Mouse (Mus musculus) lung, embryonic 16.5 days (tissue): ENCODE results near the gene Mapk3. TPM values are rescaled to one million over a fixed set of nuclear protein-coding genes. Genes with fewer than 3 reads are reported as not detected.
"Not testable (repeated sequence)": the region's sequence is repeated elsewhere in the genome, so short reads cannot be mapped to it uniquely, and the experiment has no call there.

Source experiments
- ATAC-seq: fragments of 200-750 bp; cut with Nextera tagmentation; 2 replicates; pipeline ENCODE4 v1.8.0; 2017; ENCODE audit warnings: low read depth, mild to moderate bottlenecking, moderate library complexity
- H3K27ac ChIP-seq: fragments of 300-500 bp; sonication (generic); 2 replicates; pipeline ENCODE4 v1.5.1; 2014; ENCODE audit warnings: mild to moderate bottlenecking, control low read depth, low read length
- H3K27me3 ChIP-seq: fragments of 300-500 bp; sonication (generic); 2 replicates; pipeline ENCODE4 v1.6.1; 2014; ENCODE audit warnings: low read depth, low read length, mixed read lengths; ENCODE audit not compliant: control insufficient read depth, insufficient read depth
- H3K36me3 ChIP-seq: fragments of 300-500 bp; sonication (generic); 2 replicates; pipeline ENCODE4 v1.6.1; 2014; ENCODE audit warnings: low read length; ENCODE audit not compliant: control insufficient read depth, insufficient read depth
- H3K4me1 ChIP-seq: fragments of 300-500 bp; sonication (generic); replicated peaks from 2 replicates; pipeline ENCODE4 v1.6.1; 2014; ENCODE audit warnings: low read length, mixed read lengths; ENCODE audit not compliant: control insufficient read depth, insufficient read depth
- H3K4me2 ChIP-seq: fragments of 300-500 bp; sonication (generic); 2 replicates; pipeline ENCODE4 v1.6.1; 2014; ENCODE audit warnings: low read depth, low read length, control low read depth
- H3K4me3 ChIP-seq: fragments of 300-500 bp; sonication (generic); 2 replicates; pipeline ENCODE4 v1.5.1; 2014; ENCODE audit warnings: mild to moderate bottlenecking, low read length, control low read depth
- H3K9ac ChIP-seq: fragments of 300-500 bp; sonication (generic); 2 replicates; pipeline ENCODE4 v1.6.1; 2014; ENCODE audit warnings: low read length, control low read depth
- H3K9me3 ChIP-seq: fragments of 300-500 bp; sonication (generic); 2 replicates; pipeline ENCODE4 v1.6.1; 2016; ENCODE audit warnings: low read length; ENCODE audit not compliant: control insufficient read depth
- WGBS: fragments of 180-500 bp; shearing (Covaris S2); extraction: QIAGEN DNeasy Blood & Tissue Kit; methylation state at CpG from one replicate; pipeline ENCODE4 v1.1.7; 2014; 5-methylcytosine and 5-hydroxymethylcytosine counted together
- polyA plus RNA-seq: library from polyadenylated mRNA; unstranded; fragments of >200 nt; fragmentation: Nextera tagmentation; extraction: Ambion mirVana; gene quantifications from 2 replicates; pipeline ENCODE4 v1.2.1, GENCODE M21; 2015

Mapk3 gene
- polyA plus RNA-seq, 1 experiment from 2014 or later, result 138 TPM

GRCm38 (mm10) chr7:126730256-126730789, 29.1 kb upstream of the Mapk3 start:
- not testable (repeated sequence) for H3K9ac ChIP-seq, H3K4me1 ChIP-seq, H3K4me2 ChIP-seq, H3K27me3 ChIP-seq, H3K9me3 ChIP-seq, H3K36me3 ChIP-seq, H3K4me3 ChIP-seq
- 51% methylated on average over 4 of the region's 4 CpGs for WGBS
- peak; percentile 91 for ATAC-seq
- H3K27ac ChIP-seq, result peak overlapping the region; percentile 23

GRCm38 (mm10) chr7:126736122-126736521, 23.3 kb upstream of the Mapk3 start:
- Histone ChIP-seq H3K9ac (no peak overlapping the region), H3K27ac (no peak overlapping the region), H3K27me3 (no peaks in the 10 kb centered on the region), H3K4me2 (no peak overlapping the region), H3K4me3 (no peak overlapping the region), H3K4me1 (no peaks in the 10 kb centered on the region), H3K36me3 (no peaks in the 10 kb centered on the region), H3K9me3 (no peaks in the 10 kb centered on the region)
- ATAC-seq, result no peak
- 64% methylated on average over 8 of the region's 8 CpGs for WGBS

GRCm38 (mm10) chr7:126739551-126739950, 19.9 kb upstream of the Mapk3 start:
- Histone ChIP-seq H3K9me3 (no peaks in the 10 kb centered on the region), H3K4me2 (no peak overlapping the region), H3K27ac (no peak overlapping the region), H3K4me3 (no peak overlapping the region), H3K9ac (no peak overlapping the region), H3K36me3 (no peaks in the 10 kb centered on the region), H3K27me3 (no peaks in the 10 kb centered on the region), H3K4me1 (no peaks in the 10 kb centered on the region)
- ATAC-seq, result peak; percentile 20; the same call in 1 of the 2 replicates
- 80% methylated on average over 17 of the region's 17 CpGs for WGBS

- WGBS, result 73% methylated on average over 13 of the region's 13 CpGs
- Histone ChIP-seq H3K4me3 (no peak overlapping the region), H3K27me3 (no peaks in the 10 kb centered on the region), H3K4me2 (no peak overlapping the region), H3K4me1 (no peaks in the 10 kb centered on the region), H3K27ac (no peak overlapping the region), H3K9me3 (no peaks in the 10 kb centered on the region), H3K36me3 (no peaks in the 10 kb centered on the region), H3K9ac (no peak overlapping the region)
- ATAC-seq, result peak; percentile 34; the same call in 1 of the 2 replicates
These were observed 19.2 kb upstream of the Mapk3 start for GRCm38 (mm10) chr7:126740132-126740735.

- Histone ChIP-seq H3K9ac (no peak overlapping the region), H3K9me3 (no peaks in the 10 kb centered on the region), H3K4me3 (no peak overlapping the region), H3K4me1 (no peaks in the 10 kb centered on the region), H3K4me2 (no peak overlapping the region), H3K36me3 (no peaks in the 10 kb centered on the region), H3K27ac (no peak overlapping the region), H3K27me3 (no peaks in the 10 kb centered on the region)
- 71% methylated on average over 5 of the region's 5 CpGs for WGBS
- no peak for ATAC-seq
These were observed 18.4 kb upstream of the Mapk3 start for GRCm38 (mm10) chr7:126740977-126741376.

GRCm38 (mm10) chr7:126741452-126741851, 17.9 kb upstream of the Mapk3 start:
- H3K4me2 ChIP-seq, result no peak overlapping the region
- WGBS, result 73% methylated on average over 5 of the region's 5 CpGs
- no peak for ATAC-seq

GRCm38 (mm10) chr7:126741964-126742482, 17.4 kb upstream of the Mapk3 start:
- Histone ChIP-seq H3K4me3 (no peak overlapping the region), H3K27ac (no peak overlapping the region), H3K9ac (no peak overlapping the region), H3K9me3 (no peaks in the 10 kb centered on the region), H3K27me3 (no peaks in the 10 kb centered on the region), H3K4me1 (no peaks in the 10 kb centered on the region), H3K36me3 (no peaks in the 10 kb centered on the region), H3K4me2 (no peak overlapping the region)
- ATAC-seq, result no peak
- 87% methylated on average over 13 of the region's 13 CpGs for WGBS

More at GRCm38 (mm10) chr7:126741452-126741851, 17.9 kb upstream of the Mapk3 start:
- H3K4me1 ChIP-seq, result no peaks in the 10 kb centered on the region
- H3K27me3 ChIP-seq, result no peaks in the 10 kb centered on the region
- H3K9ac ChIP-seq, result no peak overlapping the region
- H3K27ac ChIP-seq, result no peak overlapping the region
- no peak overlapping the region for H3K4me3 ChIP-seq
- no peaks in the 10 kb centered on the region for H3K36me3 ChIP-seq
- no peaks in the 10 kb centered on the region for H3K9me3 ChIP-seq

GRCm38 (mm10) chr7:126746066-126746465, 13.3 kb upstream of the Mapk3 start:
- H3K4me3 ChIP-seq, result no peak overlapping the region
- ATAC-seq, result no peak
- WGBS, result 81% methylated on average over 12 of the region's 12 CpGs

GRCm38 (mm10) chr7:126746798-126747197, 12.6 kb upstream of the Mapk3 start:
- Histone ChIP-seq H3K36me3 (no peaks in the 10 kb centered on the region), H3K9me3 (no peaks in the 10 kb centered on the region), H3K4me3 (no peak overlapping the region), H3K27me3 (no peaks in the 10 kb centered on the region), H3K27ac (no peak overlapping the region), H3K9ac (no peak overlapping the region), H3K4me1 (no peaks in the 10 kb centered on the region; the same call in 1 of the 2 replicates), H3K4me2 (no peak overlapping the region)
- no peak for ATAC-seq
- WGBS, result 14% methylated on average over 6 of the region's 6 CpGs

More at GRCm38 (mm10) chr7:126746066-126746465, 13.3 kb upstream of the Mapk3 start:
- Histone ChIP-seq H3K27ac (no peak overlapping the region), H3K9ac (no peak overlapping the region), H3K4me2 (no peak overlapping the region), H3K27me3 (no peaks in the 10 kb centered on the region), H3K9me3 (no peaks in the 10 kb centered on the region), H3K36me3 (no peaks in the 10 kb centered on the region), H3K4me1 (no peaks in the 10 kb centered on the region; the same call in 1 of the 2 replicates)
